Mouse (Mus musculus) central nervous system, embryonic 11.5 days (tissue): Measurements from ENCODE around the gene Olfr984. TPM values are rescaled to one million over a fixed set of nuclear protein-coding genes. Genes with fewer than 3 reads are reported as not detected.

Experiments used
- polyA plus RNA-seq: library from polyadenylated mRNA; depleted of rRNA; stranded (reverse); fragments of >200 nt; gene quantifications from 2 replicates; pipeline ENCODE4 v1.2.3, GENCODE M21; 2012; rRNA removed

Olfr984 gene
- polyA plus RNA-seq: not detected in 2 replicates

DNA sequence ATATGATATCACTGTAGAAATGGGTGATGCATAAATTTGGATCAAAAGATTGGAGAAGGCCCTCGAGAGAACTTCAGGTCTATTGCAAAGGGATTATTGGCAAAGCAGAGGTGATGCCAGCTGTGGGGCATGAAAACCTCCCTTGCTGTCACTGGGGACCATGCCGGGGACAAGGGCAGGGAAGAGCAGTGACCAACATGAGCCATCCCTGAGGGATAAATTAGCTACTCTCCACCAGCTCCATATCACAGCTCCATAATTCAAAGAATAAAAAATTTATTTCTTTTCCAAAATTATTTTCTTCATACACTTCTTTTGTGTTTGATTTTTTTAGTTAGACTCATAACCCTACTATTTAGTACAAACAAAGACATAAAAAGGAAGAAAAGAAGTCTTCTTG is at the start of gene Olfr984:
Olfr984 (minus strand) TSS at position 101 of the 400 bp plus-strand sequence.

GRCm38 (mm10) chr9:40130084-40130483 is 16.1 kb upstream of the Olfr984 start, which contains the start of gene Olfr985:
TSS of gene Olfr985 (minus strand) at chr9:40130184.

GRCm38 (mm10) chr9:40093495-40093894 is 20.5 kb downstream of the Olfr984 start, which contains the start of gene Olfr983:
TSS of gene Olfr983 (minus strand) at chr9:40093595.

GRCm38 (mm10) chr9:40073529-40073928 is 40.5 kb downstream of the Olfr984 start, which contains the start of gene Olfr982:
TSS of gene Olfr982 (plus strand) at chr9:40073829.

Other genes with a start within 250 kb of the Olfr984 start
- gene Olfr972, start 247.8 kb downstream of the Olfr984 start, polyA plus RNA-seq: not detected in 2 replicates
- not detected in 2 replicates for gene Olfr229, start 206.9 kb downstream of the Olfr984 start, polyA plus RNA-seq
- not detected in 2 replicates for gene Olfr974, start 176.7 kb downstream of the Olfr984 start, polyA plus RNA-seq
- not detected in 2 replicates for gene Olfr975, start 162.2 kb downstream of the Olfr984 start, polyA plus RNA-seq
- not detected in 2 replicates for gene Olfr976, start 153.1 kb downstream of the Olfr984 start, polyA plus RNA-seq
- not detected in 2 replicates for gene Olfr978, start 122.1 kb downstream of the Olfr984 start, polyA plus RNA-seq
- not detected in 2 replicates for gene Olfr979, start 110.7 kb downstream of the Olfr984 start, polyA plus RNA-seq
- gene Olfr980, start 104.6 kb downstream of the Olfr984 start, polyA plus RNA-seq: not detected in 2 replicates
- not detected in 2 replicates for gene Olfr981, start 92.7 kb downstream of the Olfr984 start, polyA plus RNA-seq
- not detected in 2 replicates for gene Olfr982, start 40.4 kb downstream of the Olfr984 start, polyA plus RNA-seq
- not detected in 2 replicates for gene Olfr983, start 20.6 kb downstream of the Olfr984 start, polyA plus RNA-seq
- not detected in 2 replicates for gene Olfr985, start 16.0 kb upstream of the Olfr984 start, polyA plus RNA-seq
- gene Tmem225, start 33.9 kb upstream of the Olfr984 start, polyA plus RNA-seq: not detected in 2 replicates
- gene Olfr986, start 66.7 kb upstream of the Olfr984 start, polyA plus RNA-seq: not detected in 2 replicates
- 4.9 and 7.2 TPM in 2 replicates for gene Zfp202, start 78.1 kb upstream of the Olfr984 start, polyA plus RNA-seq
- 8.9 and 14.0 TPM in 2 replicates for gene Scn3b, start 155.0 kb upstream of the Olfr984 start, polyA plus RNA-seq